Mouse (Mus musculus): ENCODE results near the gene Batf. TPM values are rescaled to one million over a fixed set of nuclear protein-coding genes. Genes with fewer than 3 reads are reported as not detected.
A peak's percentile ranks its signal among the peaks of the same experiment; 100 is the strongest.

Batf gene
- polyA plus RNA-seq, 1 experiment from 2014 or later, result 1.5 TPM

GRCm38 (mm10) chr12:85728181-85728580 lies 41.7 kb downstream of the Batf start:
- Histone ChIP-seq H3K27me3 (replicated peaks; ENCODE audit: control insufficient read depth, insufficient read depth, low read length) (0 out of 2 replicates have a peak, but pooled peaks cover 3% of the 10 kb centered on the region), H3K9me3 (replicated peaks; ENCODE audit: control insufficient read depth, low read length) (no peaks in the 10 kb centered on the region), H3K4me2 (ENCODE audit: low read length) (no peak overlapping the region), H3K27ac (ENCODE audit: low read depth, low read length) (no peak overlapping the region), H3K4me1 (ENCODE audit: control insufficient read depth, insufficient read depth, low read length) (no peaks in the 10 kb centered on the region), H3K9ac (ENCODE audit: low read length) (no peak overlapping the region), H3K36me3 (ENCODE audit: control insufficient read depth, insufficient read depth, low read length) (no peaks in the 10 kb centered on the region), H3K4me3 (ENCODE audit: low read depth, low read length) (no peak overlapping the region)
- DNase-seq (ENCODE audit: low spot score), result no peak
- WGBS, result 80% methylated on average over 7 of the region's 7 CpGs
- no peak for ATAC-seq

DNA sequence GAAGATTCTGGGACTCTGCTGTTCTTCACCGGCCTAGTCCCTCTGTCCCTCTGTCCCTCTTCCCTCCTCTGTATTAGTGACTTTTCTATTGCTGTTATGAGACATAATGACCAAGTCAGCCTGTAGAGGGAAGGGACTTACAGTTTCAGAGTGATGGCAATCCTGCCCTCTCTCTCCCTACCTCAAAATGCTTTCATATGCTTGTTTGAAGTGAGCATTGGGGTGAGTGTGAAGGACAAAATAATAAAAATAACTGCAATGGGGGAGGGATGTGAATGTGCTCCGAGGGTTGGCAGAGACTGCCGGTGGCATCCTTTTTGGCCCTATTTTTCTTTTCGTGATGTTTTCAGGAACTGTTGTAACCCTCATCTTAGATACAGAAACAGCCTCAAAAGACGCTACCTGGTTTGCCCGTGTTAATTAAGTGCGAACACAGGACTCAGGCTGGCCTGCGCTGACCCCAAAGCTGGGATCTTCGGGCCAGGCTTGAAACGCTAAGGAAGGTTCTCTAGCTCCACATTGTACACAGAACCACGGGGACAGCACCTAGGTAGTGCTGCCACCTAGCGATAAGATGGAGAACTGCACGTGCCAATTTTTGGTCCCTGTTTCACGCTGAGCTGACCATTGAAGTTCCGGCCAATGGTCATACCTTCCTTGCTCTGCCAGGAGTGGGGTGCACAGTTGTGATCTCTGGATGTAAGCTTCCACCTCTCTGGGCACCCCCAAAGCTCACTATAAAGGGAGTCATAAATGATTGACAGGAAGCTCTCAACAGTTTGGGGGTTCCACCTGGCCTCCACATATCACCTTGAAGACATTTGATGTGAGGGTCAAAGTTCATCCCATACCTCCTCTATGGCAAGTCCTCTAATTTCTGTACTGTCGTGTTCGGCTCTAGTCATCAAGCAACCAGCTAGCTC lies 42.8 kb downstream of the Batf start:
- H3K4me3 ChIP-seq (ENCODE audit: low read depth, low read length), result no peak overlapping the region
- H3K36me3 ChIP-seq (ENCODE audit: control insufficient read depth, insufficient read depth, low read length), result no peaks in the 10 kb centered on the region
- H3K4me1 ChIP-seq (ENCODE audit: control insufficient read depth, insufficient read depth, low read length), result no peaks in the 10 kb centered on the region
- 0 out of 2 replicates have a peak, but pooled peaks cover 3% of the 10 kb centered on the region for H3K27me3 ChIP-seq (replicated peaks; ENCODE audit: control insufficient read depth, insufficient read depth, low read length)
- DNase-seq (ENCODE audit: low spot score) (peak; percentile 61), ATAC-seq (no peak)
- no peak overlapping the region for H3K4me2 ChIP-seq (ENCODE audit: low read length)
- H3K9me3 ChIP-seq (replicated peaks; ENCODE audit: control insufficient read depth, low read length), result no peaks in the 10 kb centered on the region
- no peak overlapping the region for H3K27ac ChIP-seq (ENCODE audit: low read depth, low read length)
- 39% methylated on average over 17 of the region's 17 CpGs for WGBS
- no peak overlapping the region for H3K9ac ChIP-seq (ENCODE audit: low read length)

DNA sequence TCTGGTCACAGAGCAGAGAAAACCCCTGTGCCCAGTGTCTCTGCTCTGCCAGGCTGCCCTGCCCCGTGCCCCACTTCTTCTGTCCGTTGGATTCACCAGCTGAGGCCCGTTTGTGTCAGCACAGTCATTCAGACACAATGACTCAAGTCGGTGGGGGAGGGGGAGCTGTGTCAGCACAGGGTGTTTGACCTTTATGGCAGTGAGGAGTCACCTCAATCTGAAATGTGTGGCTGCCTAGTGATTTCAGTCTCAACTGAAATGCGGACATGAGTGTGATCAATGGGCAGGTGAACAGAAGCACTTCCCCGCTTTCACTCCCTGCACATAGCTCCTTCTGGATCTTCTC lies 43.4 kb downstream of the Batf start:
- Histone ChIP-seq H3K27ac (ENCODE audit: low read depth, low read length) (no peak overlapping the region), H3K9me3 (replicated peaks; ENCODE audit: control insufficient read depth, low read length) (no peaks in the 10 kb centered on the region), H3K4me2 (ENCODE audit: low read length) (no peak overlapping the region), H3K4me1 (ENCODE audit: control insufficient read depth, insufficient read depth, low read length) (no peaks in the 10 kb centered on the region), H3K4me3 (ENCODE audit: low read depth, low read length) (no peak overlapping the region), H3K36me3 (ENCODE audit: control insufficient read depth, insufficient read depth, low read length) (no peaks in the 10 kb centered on the region), H3K27me3 (replicated peaks; ENCODE audit: control insufficient read depth, insufficient read depth, low read length) (0 out of 2 replicates have a peak, but pooled peaks cover 3% of the 10 kb centered on the region), H3K9ac (ENCODE audit: low read length) (no peak overlapping the region)
- DNase-seq (ENCODE audit: low spot score) (no peak), ATAC-seq (no peak)
- 69% methylated on average over 6 of the region's 6 CpGs for WGBS

- no peak for DNase-seq (ENCODE audit: low spot score)
- Histone ChIP-seq H3K9ac (ENCODE audit: low read length) (no peak overlapping the region), H3K4me3 (ENCODE audit: low read depth, low read length) (no peak overlapping the region), H3K27ac (ENCODE audit: low read depth, low read length) (no peak overlapping the region), H3K9me3 (replicated peaks; ENCODE audit: control insufficient read depth, low read length) (no peaks in the 10 kb centered on the region), H3K4me2 (ENCODE audit: low read length) (no peak overlapping the region), H3K36me3 (ENCODE audit: control insufficient read depth, insufficient read depth, low read length) (no peaks in the 10 kb centered on the region), H3K27me3 (replicated peaks; ENCODE audit: control insufficient read depth, insufficient read depth, low read length) (no peaks in the 10 kb centered on the region), H3K4me1 (ENCODE audit: control insufficient read depth, insufficient read depth, low read length) (no peaks in the 10 kb centered on the region)
- 96% methylated on average over 2 of the region's 2 CpGs for WGBS
- no peak for ATAC-seq
These were observed 49.7 kb downstream of the Batf start for GRCm38 (mm10) chr12:85736203-85736602.

GRCm38 (mm10) chr12:85736960-85737359 lies 50.5 kb downstream of the Batf start:
- Histone ChIP-seq H3K9me3 (replicated peaks; ENCODE audit: control insufficient read depth, low read length) (no peaks in the 10 kb centered on the region), H3K4me2 (ENCODE audit: low read length) (no peak overlapping the region), H3K4me3 (ENCODE audit: low read depth, low read length) (no peak overlapping the region), H3K4me1 (ENCODE audit: control insufficient read depth, insufficient read depth, low read length) (no peaks in the 10 kb centered on the region), H3K27ac (ENCODE audit: low read depth, low read length) (no peak overlapping the region), H3K36me3 (ENCODE audit: control insufficient read depth, insufficient read depth, low read length) (no peaks in the 10 kb centered on the region), H3K9ac (ENCODE audit: low read length) (no peak overlapping the region), H3K27me3 (replicated peaks; ENCODE audit: control insufficient read depth, insufficient read depth, low read length) (no peaks in the 10 kb centered on the region)
- ATAC-seq (no peak), DNase-seq (ENCODE audit: low spot score) (no peak)
- 84% methylated on average over 3 of the region's 3 CpGs for WGBS

DNA sequence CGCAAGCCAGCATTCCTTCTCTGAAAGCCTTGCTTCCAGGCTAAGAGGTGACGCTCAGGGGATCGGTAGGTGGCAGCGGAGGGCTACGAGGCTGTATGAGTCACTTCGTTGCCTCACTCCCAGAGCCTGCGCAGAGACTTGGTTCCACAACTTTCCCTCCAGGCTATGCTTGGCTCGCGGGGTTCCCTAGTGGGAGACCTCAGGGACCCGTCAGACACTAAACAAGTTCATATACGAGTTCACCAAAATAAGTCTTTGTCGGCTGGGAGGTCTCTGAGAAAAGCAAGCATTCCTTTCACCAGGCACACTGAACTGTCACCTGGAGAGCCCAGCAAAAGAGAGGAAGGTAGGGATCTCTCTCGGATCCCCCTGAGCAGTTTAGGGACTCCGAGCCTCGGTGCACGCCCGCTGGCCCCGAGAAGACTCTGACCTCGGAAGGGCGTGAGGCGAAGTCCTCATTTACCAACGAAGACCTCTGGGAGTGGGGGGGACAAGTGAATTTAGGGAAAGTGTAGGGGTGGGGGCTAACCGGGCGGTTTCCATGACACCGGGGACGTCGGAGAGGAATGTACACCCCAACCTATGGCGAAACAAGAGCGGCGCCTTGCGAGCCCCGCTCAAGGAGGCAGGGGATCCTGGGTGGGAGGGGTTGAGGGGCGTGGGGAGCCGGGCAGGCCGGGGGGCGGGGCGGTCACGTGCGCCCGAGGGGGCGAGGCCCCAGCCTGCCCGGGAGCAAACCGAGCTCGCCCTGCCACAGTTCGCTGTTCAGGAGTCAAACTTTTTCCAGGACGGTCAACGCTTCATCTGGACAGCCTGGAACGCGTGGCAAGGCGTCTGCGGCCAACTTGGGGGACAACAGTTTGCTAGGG lies 59.6 kb downstream of the Batf start, which contains the start of gene Flvcr2:
Flvcr2 (plus strand) TSS at position 713 of the 869 bp plus-strand sequence.
- peak within 1 kb of the TSS; percentile 59 for H3K4me2 ChIP-seq (ENCODE audit: low read length)
- ATAC-seq (peak; percentile 81), DNase-seq (ENCODE audit: low spot score) (peak; percentile 84)
- H3K36me3 ChIP-seq (ENCODE audit: control insufficient read depth, insufficient read depth, low read length), result no peaks in the 10 kb centered on the region
- under 1% methylated on average over 51 of the region's 51 CpGs for WGBS
- H3K27ac ChIP-seq (ENCODE audit: low read depth, low read length), result no peak within 1 kb of the TSS
- peaks cover 7% of the 10 kb centered on the region for H3K4me1 ChIP-seq (ENCODE audit: control insufficient read depth, insufficient read depth, low read length)
- peak within 1 kb of the TSS; percentile 17 for H3K4me3 ChIP-seq (ENCODE audit: low read depth, low read length)
- peaks cover 12% of the 10 kb centered on the region for H3K27me3 ChIP-seq (replicated peaks; ENCODE audit: control insufficient read depth, insufficient read depth, low read length)
- H3K9ac ChIP-seq (ENCODE audit: low read length), result peak within 1 kb of the TSS; percentile 41
- no peaks in the 10 kb centered on the region for H3K9me3 ChIP-seq (replicated peaks; ENCODE audit: control insufficient read depth, low read length)

DNA sequence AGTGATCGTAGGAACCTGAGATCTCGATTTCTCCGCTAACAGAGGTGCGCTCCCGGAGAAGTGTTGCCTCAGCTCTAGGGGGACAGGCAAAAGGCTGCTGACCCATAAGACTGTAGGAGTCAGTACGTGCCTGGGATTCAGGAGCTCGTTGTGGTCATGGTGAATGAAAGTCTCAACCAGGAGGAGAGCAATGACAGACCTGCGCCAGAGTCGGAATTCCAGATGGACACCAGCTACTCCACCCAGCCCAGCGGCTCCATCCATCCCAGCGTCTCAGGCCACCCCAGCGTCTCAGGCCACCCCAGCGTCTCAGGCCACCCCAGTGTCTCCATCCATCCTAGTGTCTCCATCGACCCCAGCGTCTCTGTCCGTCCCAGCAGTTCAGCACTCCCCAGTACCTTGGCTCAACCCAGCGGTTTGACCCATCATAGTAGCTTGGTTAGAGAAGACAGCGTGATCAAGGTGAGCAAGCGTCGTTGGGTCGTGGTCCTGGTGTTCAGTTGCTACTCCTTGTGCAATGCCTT lies 60.3 kb downstream of the Batf start:
- ATAC-seq, result peak; percentile 4; the same call in 1 of the 2 replicates

DNA sequence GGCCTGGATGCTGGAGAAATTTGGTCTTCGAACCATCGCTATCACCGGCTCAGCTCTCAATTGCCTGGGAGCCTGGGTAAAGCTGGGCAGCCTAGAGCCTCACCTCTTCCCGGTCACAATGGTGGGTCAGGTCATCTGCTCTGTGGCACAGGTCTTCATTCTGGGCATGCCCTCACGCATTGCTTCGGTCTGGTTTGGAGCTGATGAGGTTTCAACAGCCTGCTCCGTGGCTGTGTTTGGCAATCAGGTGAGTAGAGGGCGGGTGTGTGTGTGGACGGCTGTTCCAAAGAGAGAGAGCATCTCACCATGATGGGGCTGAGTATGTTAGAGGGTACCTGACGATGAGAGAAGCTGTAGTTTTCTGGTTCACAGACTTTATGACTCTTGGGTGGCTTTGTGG lies 60.9 kb downstream of the Batf start:
- Histone ChIP-seq H3K4me2 (ENCODE audit: low read length) (peak overlapping the region; percentile 59), H3K9ac (ENCODE audit: low read length) (no peak overlapping the region), H3K4me3 (ENCODE audit: low read depth, low read length) (no peak overlapping the region), H3K27me3 (replicated peaks; ENCODE audit: control insufficient read depth, insufficient read depth, low read length) (peaks cover 12% of the 10 kb centered on the region), H3K36me3 (ENCODE audit: control insufficient read depth, insufficient read depth, low read length) (no peaks in the 10 kb centered on the region), H3K27ac (ENCODE audit: low read depth, low read length) (no peak overlapping the region), H3K9me3 (replicated peaks; ENCODE audit: control insufficient read depth, low read length) (no peaks in the 10 kb centered on the region), H3K4me1 (ENCODE audit: control insufficient read depth, insufficient read depth, low read length) (peaks cover 7% of the 10 kb centered on the region)
- no peak for DNase-seq (ENCODE audit: low spot score)
- WGBS, result 92% methylated on average over 10 of the region's 10 CpGs
- ATAC-seq, result no peak

More for the DNA sequence above, 60.3 kb downstream of the Batf start:
- peaks cover 12% of the 10 kb centered on the region for H3K27me3 ChIP-seq (replicated peaks; ENCODE audit: control insufficient read depth, insufficient read depth, low read length)
- peak overlapping the region; percentile 41 for H3K9ac ChIP-seq (ENCODE audit: low read length)
- H3K4me3 ChIP-seq (ENCODE audit: low read depth, low read length), result peak overlapping the region; percentile 17
- no peaks in the 10 kb centered on the region for H3K36me3 ChIP-seq (ENCODE audit: control insufficient read depth, insufficient read depth, low read length)
- 20% methylated on average over 21 of the region's 21 CpGs for WGBS
- no peak for DNase-seq (ENCODE audit: low spot score)
- H3K27ac ChIP-seq (ENCODE audit: low read depth, low read length), result no peak overlapping the region
- no peaks in the 10 kb centered on the region for H3K9me3 ChIP-seq (replicated peaks; ENCODE audit: control insufficient read depth, low read length)
- H3K4me2 ChIP-seq (ENCODE audit: low read length), result peak overlapping the region; percentile 59
- H3K4me1 ChIP-seq (ENCODE audit: control insufficient read depth, insufficient read depth, low read length), result peaks cover 7% of the 10 kb centered on the region
